Mouse (Mus musculus) heart, embryonic 16.5 days (tissue): ENCODE results near the gene Troap. TPM values are rescaled to one million over a fixed set of nuclear protein-coding genes. Genes with fewer than 3 reads are reported as not detected.

Experiments
- ATAC-seq: fragments of 200-750 bp; cut with Nextera tagmentation; replicated peaks from 2 replicates; pipeline ENCODE4 v1.8.0; 2017; ENCODE audit warnings: moderate number of reproducible peaks; ENCODE audit not compliant: insufficient read depth, low FRiP score; ENCODE audit errors: extremely low read depth
- H3K27ac ChIP-seq: fragments of 300-500 bp; sonication (generic); 2 replicates; pipeline ENCODE4 v1.5.1; 2014; ENCODE audit warnings: mild to moderate bottlenecking, low read length, control low read depth, moderate library complexity
- H3K27me3 ChIP-seq: fragments of 300-500 bp; sonication (generic); 2 replicates; pipeline ENCODE4 v1.6.1; 2014; ENCODE audit warnings: low read length, mixed read lengths; ENCODE audit not compliant: control insufficient read depth, insufficient read depth
- H3K36me3 ChIP-seq: fragments of 300-500 bp; sonication (generic); 2 replicates; pipeline ENCODE4 v1.6.1; 2014; ENCODE audit not compliant: control insufficient read depth, insufficient read depth
- H3K4me1 ChIP-seq: fragments of 300-500 bp; sonication (generic); 2 replicates; pipeline ENCODE4 v1.6.1; 2014; ENCODE audit warnings: low read length, mixed read lengths; ENCODE audit not compliant: control insufficient read depth, insufficient read depth
- H3K4me2 ChIP-seq: fragments of 300-500 bp; sonication (generic); 2 replicates; pipeline ENCODE4 v1.6.1; 2014; ENCODE audit warnings: low read depth, mild to moderate bottlenecking, control low read depth, low read length
- H3K4me3 ChIP-seq: fragments of 300-500 bp; sonication (generic); 2 replicates; pipeline ENCODE4 v1.5.1; 2014; ENCODE audit warnings: mild to moderate bottlenecking, control low read depth, low read length
- H3K9ac ChIP-seq: fragments of 300-500 bp; sonication (generic); 2 replicates; pipeline ENCODE4 v1.6.1; 2014; ENCODE audit warnings: low read length, control low read depth
- H3K9me3 ChIP-seq: fragments of 300-500 bp; sonication (generic); replicated peaks from 2 replicates; pipeline ENCODE4 v1.6.1; 2016; ENCODE audit warnings: low read length; ENCODE audit not compliant: control insufficient read depth
- WGBS: fragments of 180-500 bp; shearing (Covaris S2); extraction: QIAGEN DNeasy Blood & Tissue Kit; methylation state at CpG from one replicate; pipeline ENCODE4 v1.1.7; 2014; 5-methylcytosine and 5-hydroxymethylcytosine counted together
- polyA plus RNA-seq: library from polyadenylated mRNA; unstranded; fragments of >200 nt; fragmentation: Nextera tagmentation; extraction: Ambion mirVana; gene quantifications from 2 replicates; pipeline ENCODE4 v1.2.1, GENCODE M21; 2015

The Troap gene
- polyA plus RNA-seq, 1 experiment from 2014 or later, result 29.4 TPM

DNA sequence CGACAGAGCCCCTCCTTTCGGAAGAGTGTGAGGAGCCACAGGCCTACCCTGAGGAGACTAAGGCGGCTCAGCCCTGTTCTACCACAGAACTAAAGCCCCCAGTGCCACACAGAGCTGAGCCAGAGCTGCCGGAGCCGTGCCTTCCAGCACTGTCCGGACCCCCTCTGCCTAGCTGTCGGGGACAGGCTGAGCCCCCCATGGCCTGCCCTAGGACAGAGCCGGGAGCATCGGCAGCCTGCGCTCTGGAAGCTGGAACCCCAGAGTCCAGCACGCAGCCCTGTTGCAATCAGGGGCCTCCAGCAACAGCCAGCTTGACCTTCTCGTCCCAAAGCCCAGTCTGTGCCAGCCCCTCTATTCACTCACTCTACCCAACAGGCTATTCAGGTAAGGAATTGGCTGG is 7.9 kb downstream of the Troap start:
- H3K27ac ChIP-seq, result no peak overlapping the region
- peaks cover 31% of the 10 kb centered on the region for H3K27me3 ChIP-seq
- peaks cover 3% of the 10 kb centered on the region; the same call in 1 of the 2 replicates for H3K4me1 ChIP-seq
- H3K36me3 ChIP-seq, result peaks cover 35% of the 10 kb centered on the region
- H3K4me2 ChIP-seq, result no peak overlapping the region
- 93% methylated on average over 12 of the region's 12 CpGs for WGBS
- no peak for ATAC-seq
- H3K9ac ChIP-seq, result no peak overlapping the region
- no peaks in the 10 kb centered on the region for H3K9me3 ChIP-seq
- H3K4me3 ChIP-seq, result no peak overlapping the region

DNA sequence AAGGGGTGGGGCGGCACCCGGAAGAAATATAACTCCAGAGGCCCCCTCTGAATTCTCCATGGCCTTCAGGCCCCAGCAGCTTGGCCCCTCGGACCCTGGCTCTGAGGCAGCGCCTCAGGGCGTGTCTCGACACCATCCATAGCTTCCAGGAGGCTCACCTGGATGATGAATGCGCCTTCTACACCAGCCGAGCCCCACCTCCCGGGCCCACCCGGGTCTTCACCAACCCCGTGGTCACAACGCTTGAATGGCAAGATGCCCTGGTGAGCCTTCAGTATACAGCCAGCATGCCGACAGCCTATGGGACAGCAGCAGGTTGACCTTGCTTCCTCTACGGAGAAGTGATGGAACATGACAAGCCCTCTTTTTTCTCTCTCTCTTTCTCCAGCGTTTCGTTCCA is 8.5 kb downstream of the Troap start:
- H3K4me3 ChIP-seq, result no peak overlapping the region
- peaks cover 31% of the 10 kb centered on the region for H3K36me3 ChIP-seq
- WGBS, result 88% methylated on average over 16 of the region's 16 CpGs

DNA sequence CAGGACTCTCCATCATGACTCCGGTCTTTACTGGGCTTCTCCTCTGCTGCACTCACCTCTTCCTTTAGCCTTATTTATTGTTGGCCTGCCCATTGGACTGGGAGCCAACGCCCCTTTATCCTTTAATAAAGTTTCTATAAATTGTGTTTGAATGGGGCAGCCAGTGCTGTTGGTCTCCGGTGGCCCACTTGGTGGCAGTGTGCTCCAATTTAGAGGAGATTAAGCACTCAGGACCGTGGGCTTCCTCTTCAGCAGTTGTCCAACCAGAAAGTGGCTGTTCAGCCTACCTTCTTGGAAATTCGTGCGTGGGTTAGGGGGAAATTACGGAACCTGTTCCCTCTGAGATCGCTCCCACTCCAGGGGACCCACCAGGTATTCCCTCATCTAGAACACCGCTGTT is 8.9 kb downstream of the Troap start:
- H3K36me3 ChIP-seq, result peaks cover 28% of the 10 kb centered on the region
- WGBS, result 72% methylated on average over 9 of the region's 9 CpGs
- peaks cover 40% of the 10 kb centered on the region for H3K27me3 ChIP-seq

More for the DNA sequence above, 8.5 kb downstream of the Troap start:
- Histone ChIP-seq H3K9me3 (no peaks in the 10 kb centered on the region), H3K9ac (no peak overlapping the region), H3K27me3 (peaks cover 36% of the 10 kb centered on the region), H3K27ac (no peak overlapping the region), H3K4me2 (no peak overlapping the region), H3K4me1 (peaks cover 3% of the 10 kb centered on the region; the same call in 1 of the 2 replicates)
- no peak for ATAC-seq

DNA sequence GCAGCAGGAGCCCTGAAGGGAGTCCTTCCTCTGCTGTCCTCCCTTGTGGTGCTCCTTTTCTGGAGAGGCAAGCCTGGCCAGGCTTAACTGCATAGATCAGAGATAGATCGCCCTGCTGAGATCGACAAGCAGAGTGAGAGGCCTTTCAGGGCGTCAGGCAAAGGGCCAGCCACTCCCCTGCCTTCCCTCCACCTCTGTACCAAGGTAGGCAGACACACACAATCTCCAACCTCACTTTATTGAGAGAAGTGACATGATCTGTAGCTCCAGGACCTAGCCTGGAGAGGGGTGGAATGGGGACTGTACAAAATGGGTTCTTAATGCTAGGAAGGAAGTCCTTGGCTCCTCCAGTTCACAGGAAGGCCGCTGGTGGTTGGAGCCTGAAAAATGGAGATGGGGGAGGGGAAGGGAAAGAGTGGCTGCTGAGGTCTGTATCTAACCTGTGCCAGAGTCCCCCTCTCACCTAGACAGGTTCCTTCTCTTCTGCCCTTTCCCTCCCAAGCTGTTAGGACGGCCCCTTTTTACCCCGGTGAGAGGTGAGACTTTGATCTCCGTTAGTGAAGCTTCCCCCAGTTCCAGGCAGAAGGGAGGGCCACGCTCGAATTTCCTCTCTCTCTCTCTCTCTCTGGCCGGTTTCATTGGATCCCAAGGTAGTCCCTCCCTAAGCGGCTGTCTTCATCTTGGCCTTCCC is 9.6 kb downstream of the Troap start:
- H3K9ac ChIP-seq, result no peak overlapping the region
- no peak for ATAC-seq
- 14% methylated on average over 11 of the region's 11 CpGs for WGBS
- no peak overlapping the region for H3K4me3 ChIP-seq
- 0 out of 2 replicates have a peak, but pooled peaks cover 4% of the 10 kb centered on the region for H3K4me1 ChIP-seq
- no peaks in the 10 kb centered on the region for H3K9me3 ChIP-seq
- no peak overlapping the region for H3K27ac ChIP-seq
- H3K27me3 ChIP-seq, result peaks cover 46% of the 10 kb centered on the region
- H3K4me2 ChIP-seq, result 0 out of 2 replicates have a peak overlapping the region, but pooled peaks have one; percentile 7
- peaks cover 25% of the 10 kb centered on the region for H3K36me3 ChIP-seq

More for the DNA sequence above, 8.9 kb downstream of the Troap start:
- H3K4me3 ChIP-seq, result no peak overlapping the region
- no peak overlapping the region for H3K27ac ChIP-seq
- no peaks in the 10 kb centered on the region for H3K9me3 ChIP-seq
- peaks cover 3% of the 10 kb centered on the region; the same call in 1 of the 2 replicates for H3K4me1 ChIP-seq
- H3K9ac ChIP-seq, result no peak overlapping the region
- no peak for ATAC-seq
- no peak overlapping the region for H3K4me2 ChIP-seq

DNA sequence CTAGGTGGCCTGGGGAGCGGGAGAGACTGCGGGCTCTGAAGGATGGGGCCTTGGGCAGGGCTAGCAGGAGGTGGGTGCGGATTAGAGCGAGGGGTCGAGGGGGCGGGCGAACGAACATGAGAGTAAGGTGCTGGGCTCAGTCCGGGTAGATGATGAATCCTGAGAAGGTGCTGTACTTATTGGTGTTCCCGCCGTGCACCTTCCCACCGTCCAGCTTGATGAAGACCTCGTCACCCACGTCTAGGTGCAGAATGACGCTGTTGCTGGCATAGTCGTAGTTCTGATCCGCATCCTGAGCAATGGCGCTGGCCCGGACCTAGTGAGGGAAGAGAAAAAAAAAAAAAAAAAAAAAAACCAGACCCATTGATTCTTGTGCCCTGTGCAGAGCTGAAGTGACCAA is 10.2 kb downstream of the Troap start:
- Histone ChIP-seq H3K36me3 (peaks cover 25% of the 10 kb centered on the region), H3K27ac (no peak overlapping the region), H3K9me3 (no peaks in the 10 kb centered on the region), H3K4me2 (0 out of 2 replicates have a peak overlapping the region, but pooled peaks have one; percentile 7), H3K9ac (no peak overlapping the region), H3K4me3 (no peak overlapping the region), H3K27me3 (peaks cover 51% of the 10 kb centered on the region), H3K4me1 (0 out of 2 replicates have a peak, but pooled peaks cover 4% of the 10 kb centered on the region)
- ATAC-seq, result no peak
- WGBS, result 25% methylated on average over 19 of the region's 19 CpGs

DNA sequence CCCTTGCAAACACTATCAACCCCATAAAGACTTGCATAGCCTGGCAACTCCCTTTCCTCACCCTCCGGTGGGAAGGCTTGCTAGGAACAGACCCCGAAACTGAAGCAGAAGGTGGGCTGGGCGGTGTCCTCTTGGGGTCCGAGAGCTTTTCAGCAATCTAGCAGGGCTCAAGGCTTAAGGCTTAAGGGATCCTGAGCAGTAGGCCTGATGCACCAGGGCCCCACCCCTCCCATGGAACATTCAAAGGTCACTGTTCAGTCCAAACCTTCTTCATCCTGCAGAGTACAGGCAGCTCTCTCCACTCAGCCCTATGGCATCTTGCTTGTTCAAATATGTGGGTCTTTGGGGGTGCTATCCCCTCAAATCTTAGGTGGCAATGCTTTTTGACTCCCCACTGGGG is 11.6 kb downstream of the Troap start:
- Histone ChIP-seq H3K4me2 (no peak overlapping the region), H3K9me3 (no peaks in the 10 kb centered on the region), H3K9ac (no peak overlapping the region), H3K36me3 (peaks cover 21% of the 10 kb centered on the region), H3K4me1 (0 out of 2 replicates have a peak, but pooled peaks cover 4% of the 10 kb centered on the region), H3K4me3 (no peak overlapping the region), H3K27ac (no peak overlapping the region), H3K27me3 (peaks cover 65% of the 10 kb centered on the region)
- ATAC-seq, result no peak
- WGBS, result 83% methylated on average over 4 of the region's 4 CpGs

DNA sequence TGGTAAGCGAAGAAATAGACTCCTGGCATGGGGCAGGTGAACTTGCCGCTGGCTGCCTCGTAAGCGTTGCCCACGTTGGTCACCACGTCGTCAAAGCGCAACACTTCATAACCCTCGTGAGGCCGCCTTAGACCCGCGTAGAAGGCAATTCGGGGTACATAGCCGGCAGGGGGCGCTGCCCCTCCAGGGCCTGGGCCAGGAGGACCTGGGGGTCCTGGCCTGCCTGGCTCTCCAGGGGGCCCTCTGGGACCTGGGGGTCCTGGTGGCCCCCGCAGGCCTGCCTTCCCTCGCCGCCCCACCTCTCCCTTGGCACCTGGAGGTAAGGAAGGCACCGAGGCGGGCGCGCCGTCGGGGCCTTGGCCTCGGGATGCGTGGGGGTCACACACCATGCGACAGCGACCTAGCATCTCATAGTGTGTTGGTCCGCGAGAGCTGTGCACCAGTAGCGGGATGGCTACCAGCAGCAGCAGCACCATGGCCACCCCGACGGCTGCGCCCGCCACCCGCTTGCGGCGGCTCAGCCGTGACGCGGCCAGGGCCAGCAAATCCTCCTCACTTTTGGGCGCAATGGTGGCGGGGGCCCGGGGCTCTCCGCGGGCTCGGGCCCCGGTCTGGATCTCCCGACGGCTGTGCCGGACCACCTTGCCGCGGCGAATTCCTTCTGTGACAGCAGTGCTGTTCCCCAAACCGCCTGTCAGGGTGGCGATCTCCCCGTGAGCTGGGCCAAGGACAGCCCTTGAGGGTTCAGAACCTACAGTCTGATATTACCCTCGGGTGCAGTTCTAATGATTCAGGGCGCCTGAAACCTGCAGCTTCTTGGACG is 13.1 kb downstream of the Troap start, which contains the start of gene C1ql4:
Gene C1ql4 (minus strand): TSS at position 565 of the 823 bp plus-strand sequence.
- WGBS, result 9% methylated on average over 60 of the region's 60 CpGs
- H3K4me1 ChIP-seq, result 0 out of 2 replicates have a peak, but pooled peaks cover 4% of the 10 kb centered on the region
- no peak for ATAC-seq
- H3K27ac ChIP-seq, result no peak within 1 kb of the TSS
- H3K4me3 ChIP-seq, result peak within 1 kb of the TSS; percentile 40
- no peak within 1 kb of the TSS for H3K9ac ChIP-seq
- H3K9me3 ChIP-seq, result no peaks in the 10 kb centered on the region
- H3K36me3 ChIP-seq, result peaks cover 7% of the 10 kb centered on the region
- peak within 1 kb of the TSS; percentile 59 for H3K4me2 ChIP-seq
- H3K27me3 ChIP-seq, result peaks cover 78% of the 10 kb centered on the region

DNA sequence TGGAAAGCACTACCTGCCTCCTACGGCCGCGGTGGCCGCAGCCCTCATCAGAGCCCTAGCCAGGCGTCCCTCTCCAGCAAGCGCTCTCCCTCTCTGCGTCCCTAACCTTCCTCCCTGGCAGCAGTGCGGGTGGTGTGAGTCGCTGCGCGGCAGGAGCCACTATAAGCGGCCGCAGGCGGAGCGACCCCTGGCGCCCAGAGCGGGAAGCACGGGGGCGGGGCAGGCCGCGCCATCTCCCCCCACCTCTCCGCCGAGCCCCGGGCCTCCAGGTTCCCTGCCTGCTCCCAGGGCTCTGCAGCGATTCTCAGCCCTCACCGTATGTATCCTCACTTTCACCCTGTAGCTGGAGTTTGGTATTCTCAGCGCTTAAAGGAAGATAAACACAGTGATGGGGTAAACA is 13.9 kb downstream of the Troap start:
- under 1% methylated on average over 27 of the region's 27 CpGs for WGBS

More for the DNA sequence above, 13.9 kb downstream of the Troap start:
- 0 out of 2 replicates have a peak, but pooled peaks cover 4% of the 10 kb centered on the region for H3K4me1 ChIP-seq
- H3K4me3 ChIP-seq, result peak overlapping the region; percentile 40
- H3K27ac ChIP-seq, result no peak overlapping the region
- peak overlapping the region; percentile 59 for H3K4me2 ChIP-seq
- H3K9me3 ChIP-seq, result no peaks in the 10 kb centered on the region
- no peak overlapping the region for H3K9ac ChIP-seq
- peaks cover 86% of the 10 kb centered on the region for H3K27me3 ChIP-seq
- peak; percentile 80 for ATAC-seq
- no peaks in the 10 kb centered on the region for H3K36me3 ChIP-seq
